Mouse (Mus musculus) forebrain, embryonic 16.5 days (tissue): Measurements from ENCODE around the gene Knop1. TPM values are rescaled to one million over a fixed set of nuclear protein-coding genes. Genes with fewer than 3 reads are reported as not detected.

Experiments
- ATAC-seq: fragments of 200-750 bp; cut with Nextera tagmentation; 2 replicates; pipeline ENCODE4 v1.8.0; 2017; ENCODE audit warnings: mild to moderate bottlenecking, moderate library complexity
- H3K27ac ChIP-seq: fragments of 300-500 bp; sonication (generic); 2 replicates; pipeline ENCODE4 v1.5.1; 2014; ENCODE audit warnings: low read length, control low read depth
- H3K27me3 ChIP-seq: fragments of 300-500 bp; sonication (generic); replicated peaks from 2 replicates; pipeline ENCODE4 v1.6.1; 2014; ENCODE audit warnings: low read length; ENCODE audit not compliant: control insufficient read depth, insufficient read depth
- H3K36me3 ChIP-seq: fragments of 300-500 bp; sonication (generic); 2 replicates; pipeline ENCODE4 v1.6.1; 2014; ENCODE audit not compliant: control insufficient read depth, insufficient read depth
- H3K4me1 ChIP-seq: fragments of 300-500 bp; sonication (generic); replicated peaks from 2 replicates; pipeline ENCODE4 v1.6.1; 2014; ENCODE audit warnings: low read length; ENCODE audit not compliant: control insufficient read depth, insufficient read depth
- H3K4me2 ChIP-seq: fragments of 300-500 bp; sonication (generic); 2 replicates; pipeline ENCODE4 v1.6.1; 2014; ENCODE audit warnings: mild to moderate bottlenecking, low read length, control low read depth
- H3K4me3 ChIP-seq: fragments of 300-500 bp; sonication (generic); replicated peaks from 2 replicates; pipeline ENCODE4 v1.5.1; 2014; ENCODE audit warnings: mild to moderate bottlenecking, low read length, control low read depth
- H3K9ac ChIP-seq: fragments of 300-500 bp; sonication (generic); replicated peaks from 2 replicates; pipeline ENCODE4 v1.6.1; 2014; ENCODE audit warnings: low read depth, low read length, control low read depth
- H3K9me3 ChIP-seq: fragments of 300-500 bp; sonication (generic); 2 replicates; pipeline ENCODE4 v1.6.1; 2016; ENCODE audit warnings: low read length; ENCODE audit not compliant: control insufficient read depth
- WGBS: fragments of 180-500 bp; shearing (Covaris S2); extraction: QIAGEN DNeasy Blood & Tissue Kit; methylation state at CpG from one replicate; pipeline ENCODE4 v1.1.7; 2014; 5-methylcytosine and 5-hydroxymethylcytosine counted together
- polyA plus RNA-seq: library from polyadenylated mRNA; unstranded; fragments of >200 nt; fragmentation: Nextera tagmentation; extraction: Ambion mirVana; gene quantifications from 2 replicates; pipeline ENCODE4 v1.2.1, GENCODE M21; 2015

Knop1 gene
- polyA plus RNA-seq, 1 experiment from 2014 or later = 69.1 TPM

- no peak overlapping the region for H3K9ac ChIP-seq
- H3K27me3 ChIP-seq = no peaks in the 10 kb centered on the region
- WGBS = 58% methylated on average over 9 of the region's 9 CpGs
- no peak overlapping the region for H3K27ac ChIP-seq
- H3K9me3 ChIP-seq = no peaks in the 10 kb centered on the region
- H3K4me1 ChIP-seq = peaks cover 16% of the 10 kb centered on the region
- H3K36me3 ChIP-seq = peaks cover 17% of the 10 kb centered on the region; the same call in 1 of the 2 replicates
- ATAC-seq = no peak
- H3K4me2 ChIP-seq = no peak overlapping the region
- H3K4me3 ChIP-seq = no peak overlapping the region
Measured at GRCm38 (mm10) chr7:118850676-118851290, 5.3 kb downstream of the Knop1 start.

GRCm38 (mm10) chr7:118849543-118850250, 6.4 kb downstream of the Knop1 start:
- Histone ChIP-seq H3K27ac (no peak overlapping the region), H3K4me3 (no peak overlapping the region), H3K9ac (no peak overlapping the region), H3K27me3 (no peaks in the 10 kb centered on the region), H3K4me2 (no peak overlapping the region), H3K4me1 (peaks cover 12% of the 10 kb centered on the region), H3K36me3 (peaks cover 25% of the 10 kb centered on the region; the same call in 1 of the 2 replicates), H3K9me3 (no peaks in the 10 kb centered on the region)
- WGBS = 86% methylated on average over 5 of the region's 5 CpGs
- no peak for ATAC-seq

DNA sequence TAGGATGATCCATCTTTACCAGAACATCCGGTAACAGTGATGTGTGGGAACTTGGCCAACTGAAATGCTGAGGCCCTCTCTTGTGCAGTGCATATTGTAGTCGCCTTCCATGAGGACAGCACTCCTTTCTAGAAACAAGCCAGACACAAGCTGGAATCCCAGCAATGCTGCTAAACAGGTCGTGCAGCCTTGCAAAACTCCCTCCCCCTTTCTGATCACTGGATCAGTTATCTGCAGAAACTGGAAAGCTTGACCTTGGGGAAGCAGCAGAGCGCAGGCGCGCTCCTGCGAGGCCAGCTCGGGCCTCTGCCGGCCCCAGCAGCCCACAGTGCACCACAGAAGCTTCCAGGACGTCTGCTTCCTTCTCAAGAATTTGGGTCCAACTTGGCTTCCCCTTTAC, 7.3 kb downstream of the Knop1 start:
- Histone ChIP-seq H3K9ac (no peak overlapping the region), H3K4me3 (no peak overlapping the region), H3K27ac (no peak overlapping the region), H3K4me1 (peaks cover 3% of the 10 kb centered on the region; the same call in 1 of the 2 replicates), H3K36me3 (peaks cover 32% of the 10 kb centered on the region), H3K9me3 (no peaks in the 10 kb centered on the region), H3K4me2 (no peak overlapping the region), H3K27me3 (no peaks in the 10 kb centered on the region)
- no peak for ATAC-seq
- 90% methylated on average over 10 of the region's 10 CpGs for WGBS

DNA sequence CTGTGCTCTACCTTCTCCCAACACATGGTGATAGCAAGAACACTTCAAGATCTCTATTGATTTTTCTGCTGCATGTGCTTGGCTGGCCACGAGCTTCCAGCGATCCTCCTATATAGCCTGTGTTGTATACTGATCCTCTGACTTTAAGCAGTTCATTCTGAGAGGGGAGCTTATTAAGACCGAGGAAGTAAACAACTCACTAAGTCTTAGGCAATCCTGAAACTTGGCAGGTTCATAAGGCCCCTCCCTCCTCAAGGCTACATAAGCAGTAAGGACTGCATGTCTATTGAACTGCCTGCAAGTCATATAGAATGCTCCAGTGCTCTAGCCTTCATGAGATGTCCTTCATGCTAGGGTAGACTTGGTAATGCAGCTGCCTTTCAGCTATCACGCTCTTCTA, 9.7 kb downstream of the Knop1 start:
- 92% methylated on average over 4 of the region's 4 CpGs for WGBS
- peaks cover 7% of the 10 kb centered on the region for H3K4me1 ChIP-seq

GRCm38 (mm10) chr7:118845141-118845540, 10.9 kb downstream of the Knop1 start:
- no peak for ATAC-seq
- Histone ChIP-seq H3K4me2 (no peak overlapping the region), H3K27ac (no peak overlapping the region), H3K27me3 (no peaks in the 10 kb centered on the region), H3K9me3 (no peaks in the 10 kb centered on the region), H3K9ac (no peak overlapping the region), H3K4me1 (peaks cover 14% of the 10 kb centered on the region), H3K4me3 (no peak overlapping the region), H3K36me3 (peaks cover 43% of the 10 kb centered on the region)
- WGBS = 74% methylated on average over 5 of the region's 5 CpGs

More for the DNA sequence above, 9.7 kb downstream of the Knop1 start:
- Histone ChIP-seq H3K36me3 (peaks cover 41% of the 10 kb centered on the region), H3K9ac (no peak overlapping the region), H3K4me2 (no peak overlapping the region), H3K27ac (no peak overlapping the region), H3K9me3 (no peaks in the 10 kb centered on the region), H3K4me3 (no peak overlapping the region), H3K27me3 (no peaks in the 10 kb centered on the region)
- no peak for ATAC-seq

- Histone ChIP-seq H3K4me2 (no peak overlapping the region), H3K27me3 (no peaks in the 10 kb centered on the region), H3K4me1 (peaks cover 14% of the 10 kb centered on the region), H3K27ac (no peak overlapping the region), H3K4me3 (no peak overlapping the region), H3K9me3 (no peaks in the 10 kb centered on the region), H3K36me3 (peaks cover 49% of the 10 kb centered on the region), H3K9ac (no peak overlapping the region)
- WGBS = 81% methylated on average over 4 of the region's 4 CpGs
- no peak for ATAC-seq
Measured at GRCm38 (mm10) chr7:118842938-118843337, 13.1 kb downstream of the Knop1 start.

DNA sequence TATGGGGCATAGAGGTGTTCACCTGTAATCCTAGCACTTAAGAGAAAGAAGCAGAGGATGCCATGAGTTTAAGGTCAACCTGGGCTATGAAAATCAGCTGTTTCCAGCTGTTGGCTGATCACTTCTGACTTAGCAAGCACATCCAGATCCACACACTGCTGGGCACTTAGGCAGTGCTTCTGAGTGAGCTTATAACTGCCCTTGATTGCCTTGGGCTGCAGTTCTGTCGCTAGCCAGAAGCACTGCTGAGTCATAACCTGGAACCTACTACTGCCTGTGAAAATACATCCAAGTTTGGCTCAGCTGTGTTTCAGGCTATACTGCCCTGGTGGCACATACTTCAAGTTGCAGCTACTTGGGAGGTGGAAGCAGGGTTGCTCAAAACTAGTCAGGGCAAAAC, 14.3 kb downstream of the Knop1 start:
- 32% methylated on average over 1 of the region's 1 CpGs for WGBS
- Histone ChIP-seq H3K27ac (no peak overlapping the region; the same call in 1 of the 2 replicates), H3K36me3 (peaks cover 48% of the 10 kb centered on the region), H3K9me3 (no peaks in the 10 kb centered on the region), H3K9ac (no peak overlapping the region), H3K4me2 (no peak overlapping the region), H3K27me3 (no peaks in the 10 kb centered on the region), H3K4me1 (peaks cover 14% of the 10 kb centered on the region), H3K4me3 (no peak overlapping the region)
- peak; percentile 42 for ATAC-seq

DNA sequence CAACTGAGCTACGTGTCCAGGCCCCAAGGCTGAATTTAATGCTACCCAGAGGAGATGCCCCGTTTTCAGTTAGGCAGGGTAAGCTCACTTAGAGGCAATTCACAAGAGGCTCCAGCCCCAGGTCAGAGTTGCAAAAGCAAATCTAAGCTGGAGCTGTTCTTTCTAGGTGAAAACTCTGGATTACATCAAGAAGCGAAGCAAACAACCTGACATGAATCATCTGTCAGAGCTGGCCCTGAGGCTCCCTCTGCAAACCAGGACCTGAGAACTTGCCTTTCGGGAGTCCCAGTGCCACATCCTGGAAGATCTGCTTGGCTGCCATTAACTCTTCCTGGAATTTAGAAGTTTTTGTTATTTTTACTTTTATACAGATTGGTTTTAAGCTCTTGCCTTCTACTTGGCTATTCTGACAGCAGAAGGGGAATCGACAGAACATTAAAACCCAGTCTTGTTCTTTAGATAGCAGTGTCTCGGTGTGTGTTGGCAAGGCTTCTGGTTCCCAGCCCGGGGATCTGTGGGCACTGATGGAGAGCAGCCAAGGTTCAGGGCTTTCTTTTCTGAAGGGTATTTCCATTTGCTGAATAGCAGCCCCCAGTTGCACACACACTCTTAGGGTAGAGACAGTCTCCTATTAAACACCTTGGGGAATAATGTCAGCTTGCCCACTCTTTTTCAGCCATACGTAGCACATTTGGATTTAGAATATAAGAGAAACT, 14.9 kb downstream of the Knop1 start:
- Histone ChIP-seq H3K9me3 (no peaks in the 10 kb centered on the region), H3K27ac (peak overlapping the region; percentile 26), H3K4me1 (peaks cover 14% of the 10 kb centered on the region), H3K9ac (no peak overlapping the region), H3K36me3 (peaks cover 49% of the 10 kb centered on the region), H3K27me3 (no peaks in the 10 kb centered on the region), H3K4me2 (no peak overlapping the region), H3K4me3 (no peak overlapping the region)
- ATAC-seq = peak; percentile 49; the same call in 1 of the 2 replicates
- WGBS = 47% methylated on average over 8 of the region's 8 CpGs

DNA sequence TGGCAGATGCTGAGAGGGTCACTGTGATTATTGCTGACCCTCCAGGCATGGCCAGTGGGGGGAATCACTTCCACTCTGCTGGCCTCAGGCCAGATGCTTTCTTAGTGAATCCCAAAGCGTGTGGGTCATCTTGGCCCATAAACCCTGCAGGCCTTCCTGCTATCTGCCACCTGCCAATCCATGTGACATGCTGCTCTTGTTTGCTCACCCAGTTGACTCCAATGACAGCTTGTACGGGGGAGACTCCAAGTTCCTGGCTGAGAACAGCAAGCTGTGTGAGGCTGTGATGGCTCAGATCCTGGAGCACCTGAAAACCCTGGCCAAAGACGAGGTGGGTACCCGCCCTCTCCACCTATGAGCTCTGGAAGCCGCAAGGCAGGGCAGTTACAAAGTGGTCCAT, 18.2 kb downstream of the Knop1 start:
- no peaks in the 10 kb centered on the region for H3K9me3 ChIP-seq
- H3K4me3 ChIP-seq = no peak overlapping the region
- no peaks in the 10 kb centered on the region for H3K27me3 ChIP-seq
- WGBS = 94% methylated on average over 5 of the region's 5 CpGs
- no peak overlapping the region for H3K4me2 ChIP-seq
- peaks cover 40% of the 10 kb centered on the region for H3K36me3 ChIP-seq
- no peak overlapping the region for H3K9ac ChIP-seq
- peaks cover 14% of the 10 kb centered on the region for H3K4me1 ChIP-seq
- H3K27ac ChIP-seq = no peak overlapping the region
- ATAC-seq = no peak
